Mouse (Mus musculus) midbrain, embryonic 12.5 days (tissue): ENCODE data around the gene Arhgef3. TPM values are rescaled to one million over a fixed set of nuclear protein-coding genes. Genes with fewer than 3 reads are reported as not detected.

Experiments used
- ATAC-seq: fragments of 200-750 bp; cut with Nextera tagmentation; 2 replicates; pipeline ENCODE4 v1.8.0; 2017; ENCODE audit warnings: low read depth, moderate TSS enrichment, moderate library complexity; ENCODE audit not compliant: low FRiP score
- H3K27ac ChIP-seq: fragments of 300-500 bp; sonication (generic); replicated peaks from 2 replicates; pipeline ENCODE4 v1.5.1; 2016; ENCODE audit warnings: mild to moderate bottlenecking
- H3K27me3 ChIP-seq: fragments of 300-500 bp; sonication (generic); 2 replicates; pipeline ENCODE4 v1.6.1; 2016; ENCODE audit warnings: mild to moderate bottlenecking
- H3K36me3 ChIP-seq: fragments of 300-500 bp; sonication (generic); 2 replicates; pipeline ENCODE4 v1.6.1; 2016
- H3K4me1 ChIP-seq: fragments of 300-500 bp; sonication (generic); 2 replicates; pipeline ENCODE4 v1.6.1; 2016
- H3K4me2 ChIP-seq: fragments of 300-500 bp; sonication (generic); replicated peaks from 2 replicates; pipeline ENCODE4 v1.6.1; 2016; ENCODE audit warnings: mild to moderate bottlenecking, moderate library complexity
- H3K4me3 ChIP-seq: fragments of 300-500 bp; sonication (generic); 2 replicates; pipeline ENCODE4 v1.5.1; 2016; ENCODE audit warnings: mild to moderate bottlenecking
- H3K9ac ChIP-seq: fragments of 300-500 bp; sonication (generic); replicated peaks from 2 replicates; pipeline ENCODE4 v1.6.1; 2016; ENCODE audit warnings: mild to moderate bottlenecking, moderate library complexity
- H3K9me3 ChIP-seq: fragments of 300-500 bp; sonication (generic); 2 replicates; pipeline ENCODE4 v1.6.1; 2016; ENCODE audit warnings: mild to moderate bottlenecking
- WGBS: fragments of 180-500 bp; shearing (Covaris S2); methylation state at CpG from one replicate; pipeline ENCODE4 v1.1.7; 2016; 5-methylcytosine and 5-hydroxymethylcytosine counted together
- polyA plus RNA-seq: library from polyadenylated mRNA; unstranded; fragments of >200 nt; fragmentation: Nextera tagmentation; extraction: Ambion mirVana; gene quantifications from 2 replicates; pipeline ENCODE4 v1.2.1, GENCODE M21; 2016

The Arhgef3 gene
- polyA plus RNA-seq, 1 experiment from 2014 or later, result 2.2 TPM

DNA sequence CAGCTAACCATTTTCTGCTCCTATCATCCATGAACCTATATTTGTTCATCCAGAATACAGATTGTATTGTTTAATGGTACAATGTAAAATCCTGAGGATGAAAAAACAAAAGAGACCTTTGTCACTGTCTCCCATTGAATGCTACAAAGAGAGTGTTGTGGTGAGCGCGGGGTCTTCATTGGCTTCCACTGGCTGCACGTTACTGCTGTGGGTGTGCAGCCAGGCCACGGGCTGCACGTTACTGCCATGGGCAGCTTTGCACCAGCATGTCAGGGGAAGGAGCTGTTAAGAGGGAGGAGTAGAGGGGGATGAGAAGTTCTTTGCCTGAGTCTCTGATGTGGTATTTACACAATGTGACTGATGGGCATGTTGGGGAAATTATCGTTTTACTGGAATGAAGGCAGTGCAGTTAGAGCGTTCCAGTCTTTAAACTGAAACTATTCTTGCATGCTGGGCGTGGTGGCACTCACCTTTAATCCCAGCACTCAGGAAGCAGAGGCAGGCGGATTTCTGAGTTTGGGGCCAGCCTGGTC lies 277.1 kb downstream of the Arhgef3 start:
- Histone ChIP-seq H3K27me3 (no peaks in the 10 kb centered on the region), H3K4me3 (no peak overlapping the region), H3K27ac (no peak overlapping the region), H3K36me3 (no peaks in the 10 kb centered on the region), H3K9ac (no peak overlapping the region), H3K4me2 (no peak overlapping the region), H3K4me1 (no peaks in the 10 kb centered on the region), H3K9me3 (no peaks in the 10 kb centered on the region)
- WGBS, result 87% methylated on average over 9 of the region's 9 CpGs
- no peak for ATAC-seq

DNA sequence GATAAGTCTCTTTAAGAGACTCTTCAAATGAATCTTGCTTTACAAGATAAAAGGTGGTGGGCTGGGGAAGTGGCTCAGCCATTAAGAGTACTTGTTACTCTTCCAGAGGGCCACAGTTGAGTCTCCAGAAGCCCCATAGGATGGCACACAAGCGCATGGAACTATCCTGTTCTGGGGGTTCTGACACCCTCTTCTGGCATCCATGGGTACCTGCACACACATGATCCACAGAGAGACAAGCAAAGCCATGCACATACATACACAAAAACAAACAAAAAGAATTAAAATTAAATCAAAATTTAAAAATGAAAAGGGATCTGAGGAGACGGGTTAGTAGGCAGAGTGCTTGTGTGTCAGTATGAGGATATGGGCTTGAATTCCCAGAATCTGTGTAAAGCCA lies 278.0 kb downstream of the Arhgef3 start:
- ATAC-seq, result no peak
- no peaks in the 10 kb centered on the region for H3K27me3 ChIP-seq
- H3K9ac ChIP-seq, result no peak overlapping the region
- H3K27ac ChIP-seq, result no peak overlapping the region
- H3K36me3 ChIP-seq, result no peaks in the 10 kb centered on the region
- no peak overlapping the region for H3K4me2 ChIP-seq
- H3K9me3 ChIP-seq, result no peaks in the 10 kb centered on the region
- 91% methylated on average over 2 of the region's 2 CpGs for WGBS
- H3K4me3 ChIP-seq, result no peak overlapping the region
- H3K4me1 ChIP-seq, result no peaks in the 10 kb centered on the region

DNA sequence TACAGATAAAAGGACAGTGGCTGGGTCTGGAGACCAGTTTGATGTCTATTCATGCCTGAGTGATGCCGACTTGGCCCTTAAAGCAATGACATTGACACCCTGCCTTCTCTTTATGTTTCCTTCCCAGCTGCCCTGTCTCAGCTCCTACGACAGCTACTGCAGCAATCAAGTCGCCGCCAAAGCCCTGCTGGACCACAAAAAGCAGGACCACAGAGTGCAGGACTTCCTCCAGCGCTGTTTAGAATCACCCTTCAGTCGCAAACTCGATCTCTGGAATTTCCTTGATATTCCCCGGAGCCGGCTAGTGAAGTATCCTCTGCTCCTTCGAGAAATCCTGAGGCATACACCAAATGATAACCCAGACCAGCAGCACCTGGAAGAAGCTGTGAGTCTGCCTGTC lies 279.1 kb downstream of the Arhgef3 start:
- Histone ChIP-seq H3K27ac (no peak overlapping the region), H3K4me3 (no peak overlapping the region), H3K9ac (no peak overlapping the region), H3K36me3 (no peaks in the 10 kb centered on the region), H3K4me1 (no peaks in the 10 kb centered on the region), H3K4me2 (no peak overlapping the region), H3K9me3 (no peaks in the 10 kb centered on the region), H3K27me3 (no peaks in the 10 kb centered on the region)
- no peak for ATAC-seq
- WGBS, result 77% methylated on average over 10 of the region's 10 CpGs

DNA sequence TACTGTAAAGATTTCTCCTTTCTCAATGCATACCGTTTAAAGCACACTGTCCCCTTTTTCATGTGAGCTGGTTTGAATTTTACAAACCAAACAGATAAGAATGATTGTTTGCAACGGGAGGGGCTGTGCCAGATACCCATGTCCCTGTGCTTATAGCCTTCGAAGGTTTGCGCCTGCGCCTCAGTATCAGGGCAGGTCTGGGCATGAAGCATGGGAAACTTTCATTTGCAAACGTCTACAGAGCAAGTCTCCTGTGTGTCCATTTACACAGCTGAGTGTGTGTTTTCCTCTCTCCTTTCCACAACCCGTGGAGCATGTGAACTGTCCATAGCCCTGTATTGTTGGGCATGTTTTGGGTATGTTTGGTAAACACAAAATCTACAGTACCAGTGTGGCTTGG lies 281.7 kb downstream of the Arhgef3 start:
- no peak for ATAC-seq
- Histone ChIP-seq H3K27ac (no peak overlapping the region), H3K4me1 (no peaks in the 10 kb centered on the region), H3K9ac (no peak overlapping the region), H3K4me2 (no peak overlapping the region), H3K27me3 (no peaks in the 10 kb centered on the region), H3K9me3 (no peaks in the 10 kb centered on the region), H3K4me3 (no peak overlapping the region), H3K36me3 (no peaks in the 10 kb centered on the region)
- WGBS, result 89% methylated on average over 7 of the region's 7 CpGs

DNA sequence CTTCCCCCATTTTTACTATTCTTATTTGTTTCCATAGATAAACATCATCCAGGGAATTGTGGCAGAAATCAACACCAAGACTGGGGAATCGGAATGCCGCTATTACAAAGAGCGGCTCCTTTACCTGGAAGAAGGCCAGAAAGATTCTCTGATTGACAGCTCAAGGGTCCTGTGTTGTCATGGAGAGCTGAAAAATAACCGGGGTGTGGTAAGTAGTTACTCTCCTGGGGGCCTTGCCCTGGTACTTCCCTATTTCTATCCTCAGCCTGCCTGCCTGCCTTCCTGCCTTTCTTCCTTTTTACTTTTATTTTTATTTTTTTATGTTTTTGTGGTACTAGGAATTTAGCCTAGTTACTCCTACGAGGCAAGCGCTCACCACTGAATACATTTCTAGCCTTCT lies 282.8 kb downstream of the Arhgef3 start:
- H3K4me3 ChIP-seq, result no peak overlapping the region
- 88% methylated on average over 6 of the region's 6 CpGs for WGBS
- H3K27me3 ChIP-seq, result no peaks in the 10 kb centered on the region
- no peak overlapping the region for H3K27ac ChIP-seq
- no peak overlapping the region for H3K9ac ChIP-seq
- no peaks in the 10 kb centered on the region for H3K36me3 ChIP-seq
- ATAC-seq, result no peak
- H3K4me2 ChIP-seq, result no peak overlapping the region
- H3K9me3 ChIP-seq, result no peaks in the 10 kb centered on the region
- H3K4me1 ChIP-seq, result no peaks in the 10 kb centered on the region

DNA sequence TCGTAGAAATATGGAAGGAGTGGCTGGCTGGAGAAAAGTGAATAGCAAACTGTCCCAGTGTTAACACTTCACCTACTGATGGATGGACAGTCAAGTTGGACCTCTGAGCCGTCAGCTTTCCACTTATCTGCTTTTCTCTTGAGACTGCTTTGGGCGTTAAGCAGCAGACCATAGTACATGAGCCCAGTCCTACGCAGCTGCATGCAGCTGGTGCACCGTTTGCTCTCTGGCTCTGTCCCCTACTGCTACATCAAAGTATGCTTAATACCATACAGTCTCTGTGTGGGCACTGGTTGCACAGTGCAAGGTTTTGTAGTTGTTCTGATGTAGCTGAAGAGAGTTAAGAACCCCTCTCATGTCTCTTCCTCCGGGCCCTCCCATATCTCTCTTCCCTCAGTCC lies 285.8 kb downstream of the Arhgef3 start:
- H3K36me3 ChIP-seq, result no peaks in the 10 kb centered on the region
- WGBS, result 90% methylated on average over 6 of the region's 6 CpGs
- H3K27ac ChIP-seq, result no peak overlapping the region
- no peak for ATAC-seq
- no peak overlapping the region for H3K4me3 ChIP-seq
- no peak overlapping the region for H3K4me2 ChIP-seq
- H3K9ac ChIP-seq, result no peak overlapping the region
- H3K9me3 ChIP-seq, result no peaks in the 10 kb centered on the region
- no peaks in the 10 kb centered on the region for H3K4me1 ChIP-seq
- no peaks in the 10 kb centered on the region for H3K27me3 ChIP-seq

DNA sequence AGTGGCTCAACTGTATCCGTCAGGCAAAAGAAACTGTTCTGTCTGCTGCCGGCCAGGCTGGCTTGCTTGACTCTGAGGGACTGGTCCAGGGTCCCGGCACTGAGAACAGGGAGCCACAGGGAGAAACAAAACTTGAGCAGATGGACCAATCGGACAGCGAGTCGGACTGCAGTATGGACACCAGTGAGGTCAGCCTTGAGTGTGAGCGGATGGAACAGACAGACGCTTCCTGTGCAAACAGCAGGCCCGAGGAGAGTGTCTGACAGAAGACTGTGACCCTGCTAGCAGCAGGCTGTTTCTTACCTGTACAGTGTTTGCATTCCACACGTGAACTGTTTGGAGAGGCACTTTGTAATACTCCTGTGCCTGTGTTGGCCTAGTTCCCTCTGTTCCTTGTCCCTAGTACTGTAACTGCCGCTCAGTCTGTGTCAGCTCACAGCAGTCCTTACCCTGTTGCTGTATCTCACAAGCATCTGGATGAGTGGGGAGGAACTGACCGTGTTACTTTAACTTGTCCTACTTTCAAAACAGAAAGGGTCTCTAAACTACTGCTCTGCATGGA lies 287.1 kb downstream of the Arhgef3 start:
- Histone ChIP-seq H3K27me3 (no peaks in the 10 kb centered on the region), H3K9me3 (no peaks in the 10 kb centered on the region), H3K36me3 (no peaks in the 10 kb centered on the region), H3K4me3 (no peak overlapping the region), H3K27ac (no peak overlapping the region), H3K9ac (no peak overlapping the region), H3K4me2 (no peak overlapping the region), H3K4me1 (no peaks in the 10 kb centered on the region)
- no peak for ATAC-seq
- 89% methylated on average over 12 of the region's 12 CpGs for WGBS

DNA sequence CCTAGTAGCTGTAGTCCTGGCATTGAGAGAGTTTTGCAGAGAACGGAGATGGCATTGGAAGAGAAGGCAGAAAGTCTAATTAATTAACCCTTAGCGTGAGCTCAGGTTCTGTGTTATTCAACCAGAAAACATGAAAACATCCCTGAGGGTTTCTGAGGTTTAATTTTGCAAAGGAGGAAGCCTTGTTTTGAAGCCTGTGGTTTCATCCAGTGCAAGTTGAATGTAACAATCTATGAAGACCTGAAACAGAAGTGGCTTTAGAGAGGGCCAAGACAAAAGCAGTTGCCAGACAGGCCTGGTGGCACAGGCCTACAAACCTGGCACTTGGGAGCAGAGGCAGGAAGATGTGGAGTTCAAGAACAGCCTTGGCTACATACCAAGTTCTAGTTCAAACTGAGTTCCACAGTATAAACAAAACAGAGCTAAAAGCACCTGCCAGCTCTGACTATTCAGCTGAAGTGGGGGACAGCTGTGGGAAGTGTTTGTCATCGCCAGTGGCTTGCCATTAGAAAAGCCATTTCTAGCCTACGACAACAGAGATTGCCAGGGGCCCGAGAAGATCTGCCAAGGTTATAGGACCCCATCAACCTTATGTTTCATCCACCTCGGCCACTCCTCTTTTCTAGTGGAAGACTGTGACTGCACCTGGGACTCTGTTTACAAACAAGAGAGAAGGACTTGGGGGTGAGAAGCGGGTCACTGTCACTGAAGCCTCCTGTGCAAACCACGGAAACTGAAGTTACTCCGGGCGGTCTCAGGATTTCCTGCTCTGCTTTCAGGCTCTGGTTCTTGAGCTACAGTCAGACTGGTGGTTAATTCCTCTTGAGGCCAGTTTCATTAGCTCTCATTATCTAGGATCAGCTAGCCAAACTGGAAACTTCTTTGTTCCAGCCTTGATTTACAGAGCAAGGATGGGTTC lies 287.9 kb downstream of the Arhgef3 start:
- no peak overlapping the region for H3K9ac ChIP-seq
- no peaks in the 10 kb centered on the region for H3K27me3 ChIP-seq
- H3K36me3 ChIP-seq, result no peaks in the 10 kb centered on the region
- no peak overlapping the region for H3K4me2 ChIP-seq
- H3K9me3 ChIP-seq, result no peaks in the 10 kb centered on the region
- no peak overlapping the region for H3K4me3 ChIP-seq
- no peak for ATAC-seq
- no peaks in the 10 kb centered on the region for H3K4me1 ChIP-seq
- no peak overlapping the region for H3K27ac ChIP-seq
- WGBS, result 89% methylated on average over 10 of the region's 10 CpGs

DNA sequence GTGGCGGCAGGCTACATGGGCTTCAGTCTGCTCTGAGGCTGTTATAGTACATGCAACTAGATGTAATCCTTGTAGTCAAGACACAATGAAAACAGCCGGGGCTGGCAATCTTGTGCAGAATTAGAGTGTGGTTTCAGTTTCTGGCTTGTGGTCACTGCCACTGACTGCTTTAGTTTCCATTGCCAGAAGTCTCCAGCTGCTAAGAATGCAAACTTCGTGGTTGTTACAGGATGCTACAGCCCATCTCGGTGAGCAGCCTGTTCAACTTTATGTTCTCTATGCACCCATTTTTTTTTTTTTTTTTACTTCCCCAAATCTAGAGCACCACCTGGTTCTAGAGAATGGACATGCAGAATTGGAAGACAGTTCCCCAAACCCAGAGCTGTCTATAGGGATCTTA lies 290.8 kb downstream of the Arhgef3 start:
- no peak overlapping the region for H3K4me2 ChIP-seq
- WGBS, result 86% methylated on average over 4 of the region's 4 CpGs
- H3K4me3 ChIP-seq, result no peak overlapping the region

DNA sequence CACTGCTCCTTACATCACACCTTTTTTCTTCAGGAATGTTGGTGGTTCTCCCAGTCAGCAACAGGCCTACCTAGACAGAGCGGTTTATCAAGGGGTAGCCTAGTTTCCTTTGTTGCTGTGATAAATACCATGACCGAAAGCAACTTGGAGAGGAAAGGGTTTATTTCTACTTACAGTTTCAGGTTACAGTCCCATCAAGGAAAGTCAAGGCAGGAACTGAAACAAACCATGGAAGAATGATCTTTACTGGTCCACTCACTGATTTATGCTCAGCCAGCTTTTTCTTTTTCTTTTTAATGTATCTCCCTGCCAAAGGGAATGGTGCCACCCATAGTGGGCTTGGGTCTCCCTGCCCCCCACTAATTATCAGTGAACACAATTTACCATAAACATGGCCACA lies 291.2 kb downstream of the Arhgef3 start:
- no peak overlapping the region for H3K27ac ChIP-seq
- no peaks in the 10 kb centered on the region for H3K36me3 ChIP-seq
- H3K4me1 ChIP-seq, result no peaks in the 10 kb centered on the region
- H3K4me3 ChIP-seq, result no peak overlapping the region
- H3K27me3 ChIP-seq, result no peaks in the 10 kb centered on the region
- H3K9ac ChIP-seq, result no peak overlapping the region
- no peak overlapping the region for H3K4me2 ChIP-seq
- WGBS, result 97% methylated on average over 2 of the region's 2 CpGs
- ATAC-seq, result no peak
- H3K9me3 ChIP-seq, result peaks cover 6% of the 10 kb centered on the region; the same call in 1 of the 2 replicates

More for the DNA sequence above, 290.8 kb downstream of the Arhgef3 start:
- H3K9me3 ChIP-seq, result peaks cover 6% of the 10 kb centered on the region; the same call in 1 of the 2 replicates
- no peak overlapping the region for H3K27ac ChIP-seq
- H3K27me3 ChIP-seq, result no peaks in the 10 kb centered on the region
- no peak overlapping the region for H3K9ac ChIP-seq
- no peak for ATAC-seq
- no peaks in the 10 kb centered on the region for H3K4me1 ChIP-seq
- H3K36me3 ChIP-seq, result no peaks in the 10 kb centered on the region

DNA sequence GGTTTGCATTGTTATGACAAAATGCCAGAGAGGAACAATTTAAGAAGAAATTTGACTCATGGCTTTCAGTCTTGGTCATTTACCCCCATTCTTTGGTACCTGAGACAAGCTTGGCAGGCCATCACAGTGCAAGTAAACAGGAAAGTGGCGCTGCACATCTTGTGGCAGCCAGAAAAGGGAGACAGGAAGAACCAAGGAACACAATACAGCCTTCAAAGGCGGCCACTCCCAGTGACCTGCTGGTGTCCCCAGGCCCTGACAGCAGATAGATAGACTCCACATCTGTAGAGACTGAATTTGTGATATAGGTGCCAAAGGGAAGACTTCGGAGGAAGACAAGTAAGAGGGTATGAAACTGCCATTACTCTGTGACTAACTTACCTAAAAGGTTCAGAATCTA lies 293.5 kb downstream of the Arhgef3 start:
- 89% methylated on average over 3 of the region's 3 CpGs for WGBS
- H3K9ac ChIP-seq, result no peak overlapping the region

DNA sequence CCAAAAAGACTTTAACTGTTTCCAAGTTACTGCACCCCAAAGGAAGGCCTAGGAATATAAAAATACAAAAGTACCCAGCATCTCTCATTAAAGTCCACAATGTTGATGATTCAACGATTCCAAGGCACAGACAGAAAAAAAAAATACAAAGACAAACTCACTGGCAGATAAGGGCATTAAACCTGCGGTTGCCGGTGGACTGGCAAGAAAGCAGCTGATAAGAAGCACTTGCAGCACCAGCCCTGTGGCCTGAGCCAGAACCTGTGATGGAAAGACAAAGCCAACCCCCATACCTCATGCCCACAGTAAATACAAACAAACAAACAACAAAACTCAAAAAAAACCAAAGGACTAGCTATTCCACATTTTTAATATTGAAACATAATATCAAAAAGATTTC lies 295.0 kb downstream of the Arhgef3 start:
- Histone ChIP-seq H3K27ac (no peak overlapping the region), H3K4me1 (no peaks in the 10 kb centered on the region), H3K4me3 (no peak overlapping the region), H3K9me3 (peaks cover 6% of the 10 kb centered on the region; the same call in 1 of the 2 replicates), H3K4me2 (no peak overlapping the region), H3K9ac (no peak overlapping the region), H3K27me3 (no peaks in the 10 kb centered on the region), H3K36me3 (no peaks in the 10 kb centered on the region)
- WGBS, result 95% methylated on average over 3 of the region's 3 CpGs
- no peak for ATAC-seq

More for the DNA sequence above, 293.5 kb downstream of the Arhgef3 start:
- ATAC-seq, result no peak
- Histone ChIP-seq H3K4me1 (no peaks in the 10 kb centered on the region), H3K9me3 (peaks cover 6% of the 10 kb centered on the region; the same call in 1 of the 2 replicates), H3K27me3 (no peaks in the 10 kb centered on the region), H3K4me2 (no peak overlapping the region), H3K36me3 (no peaks in the 10 kb centered on the region), H3K27ac (no peak overlapping the region), H3K4me3 (no peak overlapping the region)
